Mouse (Mus musculus): ENCODE data around the gene Wipi2. TPM values are rescaled to one million over a fixed set of nuclear protein-coding genes. Genes with fewer than 3 reads are reported as not detected.

The Wipi2 gene
- polyA plus RNA-seq, 1 experiment: 52.0 TPM

DNA sequence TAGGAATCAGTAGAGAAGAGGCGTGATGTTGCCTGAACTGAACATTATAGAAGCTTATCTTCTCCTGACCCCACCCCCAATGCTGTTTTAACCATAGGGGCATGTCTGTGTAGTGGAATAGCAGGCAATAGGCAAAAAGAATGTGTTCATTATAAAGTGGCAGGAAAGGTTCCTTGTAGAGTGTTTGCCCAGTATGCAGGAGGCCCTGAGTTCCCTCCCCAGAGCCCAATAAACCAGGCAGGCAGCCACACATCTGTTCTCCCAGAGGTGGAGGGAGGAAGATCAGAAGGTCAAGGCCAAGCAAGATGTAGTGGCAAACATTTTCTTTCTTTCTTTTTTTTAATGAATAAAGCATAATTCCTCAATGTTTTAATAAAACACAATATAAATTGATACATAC is 5.4 kb upstream of the Wipi2 start:
- TF ChIP-seq TCF12 (IDR thresholded peaks at IDR 0.05; ENCODE audit: insufficient read depth, poor library complexity, severe bottlenecking) (no peak), E2F4 (IDR thresholded peaks at IDR 0.05; ENCODE audit: insufficient read depth) (no peak), POLR2A (IDR thresholded peaks at IDR 0.05; ENCODE audit: insufficient read length, low read depth) (no peak), CEBPB (IDR thresholded peaks at IDR 0.05; ENCODE audit: insufficient read depth, poor library complexity, severe bottlenecking) (no peak), TCF3 (IDR thresholded peaks at IDR 0.05; ENCODE audit: insufficient read length, low read depth) (no peak), REST (IDR thresholded peaks at IDR 0.05; ENCODE audit: insufficient read depth, insufficient read length) (no peak), MAX (IDR thresholded peaks at IDR 0.05; ENCODE audit: low read depth) (no peak)
- Histone ChIP-seq H3K36me3 (ENCODE audit: control insufficient read depth, insufficient read depth) (no peaks in the 10 kb centered on the region), H3K79me2 (ENCODE audit: control insufficient read depth, insufficient read depth) (no peaks in the 10 kb centered on the region), H3ac (ENCODE audit: control insufficient read depth, insufficient read length) (no peak overlapping the region), H3K4me3 (no peak overlapping the region), H3K27me3 (ENCODE audit: control insufficient read depth, insufficient read depth, insufficient read length) (peaks cover 24% of the 10 kb centered on the region), H3K4me2 (ENCODE audit: low read depth) (no peak overlapping the region)

- H3ac ChIP-seq (ENCODE audit: control insufficient read depth, insufficient read length): no peak overlapping the region
- H3K4me2 ChIP-seq (ENCODE audit: low read depth): no peak overlapping the region
- H3K79me2 ChIP-seq (ENCODE audit: control insufficient read depth, insufficient read depth): no peaks in the 10 kb centered on the region
- TF ChIP-seq SRF (IDR thresholded peaks at IDR 0.05; ENCODE audit: control insufficient read depth, insufficient read length, low read depth): no peak
- no peak for TF ChIP-seq POLR2A (IDR thresholded peaks at IDR 0.05; ENCODE audit: insufficient read length, low read depth)
- TF ChIP-seq MAX (IDR thresholded peaks at IDR 0.05; ENCODE audit: low read depth): no peak
- TF ChIP-seq CEBPB (IDR thresholded peaks at IDR 0.05; ENCODE audit: insufficient read depth, poor library complexity, severe bottlenecking): no peak
- TF ChIP-seq MYOD1 (IDR thresholded peaks at IDR 0.05; ENCODE audit: control insufficient read depth in 1 of 3, insufficient read length in 2 of 3, low read depth in 2 of 3): no peak
- TF ChIP-seq TCF12 (IDR thresholded peaks at IDR 0.05; ENCODE audit: insufficient read depth, poor library complexity, severe bottlenecking): no peak
- no peak for TF ChIP-seq E2F4 (IDR thresholded peaks at IDR 0.05; ENCODE audit: insufficient read depth)
- peaks cover 20% of the 10 kb centered on the region for H3K27me3 ChIP-seq (ENCODE audit: control insufficient read depth, insufficient read depth, insufficient read length)
- H3K36me3 ChIP-seq (ENCODE audit: control insufficient read depth, insufficient read depth): no peaks in the 10 kb centered on the region
- no peak overlapping the region for H3K4me3 ChIP-seq
Observed at GRCm38 (mm10) chr5:142623080-142623479, 4.4 kb upstream of the Wipi2 start.

DNA sequence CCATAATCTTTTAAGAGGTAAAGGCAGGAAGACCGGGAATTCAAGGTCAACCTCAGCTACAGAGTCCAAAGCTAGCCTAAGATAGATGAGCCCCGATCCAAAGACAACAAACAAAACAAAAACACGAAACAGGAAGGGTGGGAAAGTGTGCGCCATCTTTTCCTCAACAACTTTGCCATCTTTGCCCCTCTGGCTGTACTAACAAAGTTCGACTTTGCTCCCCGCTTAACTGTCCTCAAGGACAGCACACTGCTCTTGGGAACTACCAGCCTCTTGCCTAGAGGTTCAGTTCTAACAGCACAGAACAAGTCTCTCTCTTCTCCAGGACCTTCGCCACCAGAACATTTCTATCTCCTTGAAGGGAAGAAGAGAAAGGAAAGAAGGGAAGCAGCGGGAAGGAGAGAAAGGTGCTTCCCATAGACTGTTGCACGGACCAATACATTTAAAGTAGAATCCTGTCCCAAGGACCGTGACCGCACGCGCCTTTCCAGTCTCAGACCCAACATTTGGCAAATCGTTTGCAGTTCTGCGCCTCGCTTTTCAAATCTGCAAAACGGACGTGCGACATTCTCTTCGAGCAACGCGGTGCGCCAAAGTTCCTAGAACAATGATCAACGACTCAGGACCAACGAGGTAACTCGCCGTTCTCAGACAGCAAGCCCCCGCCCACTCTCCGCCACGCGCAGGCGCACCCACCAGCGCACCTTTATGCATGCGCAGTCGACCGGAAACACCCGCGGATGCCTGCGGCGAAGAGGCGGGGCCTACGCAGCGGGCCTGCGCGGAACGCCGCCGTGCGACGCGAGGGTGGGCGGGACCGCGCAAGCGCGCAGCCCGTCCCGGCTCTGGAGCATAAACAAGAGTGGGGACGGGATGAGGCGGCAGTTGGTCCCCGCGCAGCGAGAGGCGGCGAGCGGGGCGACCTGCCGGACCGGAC is 1.5 kb downstream of the Wipi2 start:
- peaks cover 34% of the 10 kb centered on the region for H3K79me2 ChIP-seq (ENCODE audit: control insufficient read depth, insufficient read depth)
- peaks cover 6% of the 10 kb centered on the region for H3K36me3 ChIP-seq (ENCODE audit: control insufficient read depth, insufficient read depth)

DNA sequence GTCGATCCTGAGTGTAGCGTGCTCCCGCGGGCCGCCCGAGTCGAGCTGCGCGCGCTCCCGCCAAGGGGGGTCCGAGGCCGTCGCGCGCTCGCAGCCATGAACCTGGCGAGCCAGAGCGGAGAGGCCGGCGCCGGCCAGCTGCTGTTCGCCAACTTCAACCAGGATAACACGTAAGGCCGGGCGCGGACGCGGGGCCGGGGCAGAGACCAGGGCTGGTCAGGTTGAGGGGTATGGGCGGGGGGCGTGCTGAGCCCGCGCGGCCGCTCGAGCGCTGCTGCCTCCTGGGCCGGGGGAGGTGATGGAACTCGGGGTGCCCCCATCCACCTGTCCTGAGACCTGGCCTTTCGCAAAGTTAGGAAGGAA is 2.1 kb downstream of the Wipi2 start:
- Histone ChIP-seq H3K4me3 (peak overlapping the region; percentile 55), H3K27me3 (ENCODE audit: control insufficient read depth, insufficient read depth, insufficient read length) (peaks cover 2% of the 10 kb centered on the region), H3ac (ENCODE audit: control insufficient read depth, insufficient read length) (peak overlapping the region; percentile 97), H3K79me2 (ENCODE audit: control insufficient read depth, insufficient read depth) (peaks cover 34% of the 10 kb centered on the region), H3K36me3 (ENCODE audit: control insufficient read depth, insufficient read depth) (peaks cover 6% of the 10 kb centered on the region), H3K4me2 (ENCODE audit: low read depth) (peak overlapping the region; percentile 81)
- TF ChIP-seq E2F4 (IDR thresholded peaks at IDR 0.05; ENCODE audit: insufficient read depth): no peak
- no peak for TF ChIP-seq USF1 (IDR thresholded peaks at IDR 0.05; ENCODE audit: low read depth)

More for the DNA sequence above, 1.5 kb downstream of the Wipi2 start:
- TF ChIP-seq POLR2AphosphoS2 (IDR thresholded peaks at IDR 0.05; ENCODE audit: insufficient read length, low read depth) (peak; percentile 90), SRF (IDR thresholded peaks at IDR 0.05; ENCODE audit: control insufficient read depth, insufficient read length, low read depth) (no peak), USF1 (IDR thresholded peaks at IDR 0.05; ENCODE audit: low read depth) (no peak), REST (IDR thresholded peaks at IDR 0.05; ENCODE audit: insufficient read depth, insufficient read length) (no peak), MAX (IDR thresholded peaks at IDR 0.05; ENCODE audit: low read depth) (no peak), MYOG (IDR thresholded peaks at IDR 0.05; ENCODE audit: control insufficient read depth in 1 of 3, insufficient read depth in 1 of 3, insufficient read length in 2 of 3, low read depth in 2 of 3) (peak in 1 of 3 experiments; percentile 35), TCF12 (IDR thresholded peaks at IDR 0.05; ENCODE audit: insufficient read depth, poor library complexity, severe bottlenecking) (no peak), POLR2A (IDR thresholded peaks at IDR 0.05; ENCODE audit: insufficient read length, low read depth) (peak; percentile 81), E2F4 (IDR thresholded peaks at IDR 0.05; ENCODE audit: insufficient read depth) (no peak), MYOD1 (IDR thresholded peaks at IDR 0.05; ENCODE audit: control insufficient read depth in 1 of 3, insufficient read length in 2 of 3, low read depth in 2 of 3) (peak in 1 of 3 experiments; percentile 17), TCF3 (IDR thresholded peaks at IDR 0.05; ENCODE audit: insufficient read length, low read depth) (no peak)
- H3K27me3 ChIP-seq (ENCODE audit: control insufficient read depth, insufficient read depth, insufficient read length): peaks cover 5% of the 10 kb centered on the region
- peak overlapping the region; percentile 97 for H3ac ChIP-seq (ENCODE audit: control insufficient read depth, insufficient read length)
- H3K4me3 ChIP-seq: peak overlapping the region; percentile 55
- H3K4me2 ChIP-seq (ENCODE audit: low read depth): peak overlapping the region; percentile 97

GRCm38 (mm10) chr5:142630224-142630623 is 2.7 kb downstream of the Wipi2 start:
- TF ChIP-seq USF1 (IDR thresholded peaks at IDR 0.05; ENCODE audit: low read depth) (no peak), MYOG (IDR thresholded peaks at IDR 0.05; ENCODE audit: control insufficient read depth in 1 of 3, insufficient read depth in 1 of 3, insufficient read length in 2 of 3, low read depth in 2 of 3) (no peak), POLR2A (IDR thresholded peaks at IDR 0.05; ENCODE audit: insufficient read length, low read depth) (no peak), CEBPB (IDR thresholded peaks at IDR 0.05; ENCODE audit: insufficient read depth, poor library complexity, severe bottlenecking) (no peak)
- Histone ChIP-seq H3K36me3 (ENCODE audit: control insufficient read depth, insufficient read depth) (peaks cover 6% of the 10 kb centered on the region), H3ac (ENCODE audit: control insufficient read depth, insufficient read length) (peak overlapping the region; percentile 97), H3K4me3 (peak overlapping the region; percentile 55), H3K79me2 (ENCODE audit: control insufficient read depth, insufficient read depth) (peaks cover 35% of the 10 kb centered on the region), H3K27me3 (ENCODE audit: control insufficient read depth, insufficient read depth, insufficient read length) (no peaks in the 10 kb centered on the region), H3K4me2 (ENCODE audit: low read depth) (peak overlapping the region; percentile 81)

All from myocyte (in vitro differentiated cells).